Mouse (Mus musculus): ENCODE results near the gene Tgfbr3. TPM values are rescaled to one million over a fixed set of nuclear protein-coding genes. Genes with fewer than 3 reads are reported as not detected.
"Not testable (repeated sequence)": the region's sequence is repeated elsewhere in the genome, so short reads cannot be mapped to it uniquely, and the experiment has no call there.

Gene Tgfbr3
- total RNA-seq, 2 experiments from 2014 or later: 37.3 to 42.6 TPM

DNA sequence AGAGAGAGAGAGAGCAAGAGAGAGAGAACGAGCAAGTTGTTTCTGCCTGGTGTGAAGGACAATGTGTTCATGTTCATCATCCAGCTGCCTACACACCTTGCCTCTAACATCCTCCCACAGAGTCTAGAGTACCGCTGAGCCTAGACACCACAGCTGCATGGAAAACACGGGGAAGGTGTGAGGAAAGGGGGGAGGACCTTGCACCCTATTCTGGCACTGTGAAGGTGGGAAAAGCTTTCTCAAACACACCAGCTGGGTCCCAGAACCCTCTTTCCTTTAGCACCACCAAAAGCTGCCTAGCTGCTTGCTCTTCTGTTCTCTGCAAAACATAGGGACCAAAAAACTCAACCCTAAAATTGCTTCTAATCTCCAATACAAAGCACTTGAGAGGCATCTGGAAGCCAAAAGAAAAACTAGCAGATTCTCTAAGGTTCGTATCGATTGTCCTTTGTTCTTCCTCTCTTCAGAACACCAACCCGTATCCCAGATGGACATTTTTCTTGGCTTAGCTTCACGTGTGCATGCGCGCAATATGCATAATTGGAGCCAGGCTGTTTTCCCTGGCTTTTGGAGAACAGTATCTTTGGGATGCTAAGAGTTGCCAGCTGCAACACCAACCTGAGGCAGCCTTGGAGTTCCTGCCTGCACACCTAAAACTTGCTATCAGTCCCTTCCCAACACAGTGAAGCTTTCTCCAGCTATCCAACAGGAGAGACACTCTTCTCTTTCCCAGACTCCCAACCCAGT lies 6.7 kb downstream of the Tgfbr3 start:
- DNase-seq: no peak

DNA sequence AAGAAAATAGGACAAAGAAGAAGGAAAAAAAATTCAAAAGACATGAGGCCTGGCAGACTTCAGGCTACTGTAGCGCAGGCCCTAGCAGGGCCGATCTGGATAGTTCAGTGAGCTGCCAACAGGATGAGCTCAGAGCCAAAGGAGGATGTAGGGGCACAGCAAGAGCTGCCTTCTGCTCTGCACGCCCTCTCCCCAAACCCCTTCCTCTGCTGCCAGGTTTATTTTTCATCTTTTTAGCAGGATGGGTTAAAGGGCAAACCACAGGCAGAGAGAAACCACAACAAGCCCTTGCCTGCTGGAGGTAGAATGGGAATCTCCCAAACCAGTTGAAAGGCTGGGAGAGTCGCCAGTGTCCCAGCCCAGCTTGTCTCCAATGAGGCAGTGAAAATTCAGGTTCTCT lies 10.2 kb downstream of the Tgfbr3 start:
- DNase-seq: no peak

DNA sequence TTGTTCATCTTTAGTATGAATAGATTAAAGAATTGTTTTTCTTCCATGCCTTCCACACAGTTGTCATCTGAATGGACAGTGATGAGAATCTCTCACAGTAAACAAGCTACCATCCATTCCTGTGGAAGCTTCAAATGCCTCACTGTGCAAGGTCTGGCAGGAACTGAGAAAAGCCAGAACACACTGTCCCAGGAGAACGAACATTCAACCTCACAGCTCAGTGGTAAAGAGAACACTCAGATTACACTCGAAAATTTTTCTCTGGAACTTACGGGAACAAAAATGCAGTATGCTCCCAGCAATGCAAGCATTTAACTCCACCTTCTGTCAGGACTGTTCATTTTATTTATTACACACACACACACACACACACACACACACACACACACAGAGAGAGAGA lies 13.2 kb downstream of the Tgfbr3 start:
- no peak for DNase-seq

DNA sequence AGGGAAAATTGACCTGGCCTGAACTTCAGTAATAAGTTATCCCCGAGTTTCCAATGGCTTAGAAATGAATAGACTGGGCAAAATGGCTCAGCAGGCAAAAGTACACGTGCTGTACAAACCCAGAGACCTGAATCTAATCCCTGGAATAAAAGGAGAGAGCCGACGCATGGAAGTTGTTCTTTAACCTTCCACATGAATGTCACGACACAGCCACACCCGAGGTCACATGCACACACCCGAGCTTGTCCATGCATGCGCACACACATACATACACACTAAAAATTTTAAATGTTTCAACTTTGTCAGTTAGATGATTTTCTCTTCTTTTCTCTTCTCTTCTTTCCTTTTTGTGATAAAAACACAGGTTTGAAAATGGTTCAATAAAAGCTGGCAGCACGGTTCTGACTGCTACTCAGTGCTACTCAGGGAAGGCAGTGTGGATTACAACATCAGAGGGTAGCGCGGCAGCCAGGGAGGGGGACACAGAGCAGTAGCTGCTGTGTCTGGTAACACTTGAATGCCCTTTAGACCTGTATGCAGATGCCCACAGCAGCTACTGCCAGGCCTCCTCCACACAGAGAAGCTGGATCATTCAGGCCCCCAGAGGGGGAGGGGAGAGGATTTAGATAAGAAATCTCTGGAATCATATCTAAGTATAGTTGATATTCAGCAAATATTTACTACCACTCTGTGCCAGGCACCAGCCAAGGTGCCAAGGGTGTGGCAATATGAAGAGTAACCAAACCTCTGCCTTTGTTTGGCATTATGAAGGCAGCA lies 17.0 kb downstream of the Tgfbr3 start:
- DNase-seq: no peak

DNA sequence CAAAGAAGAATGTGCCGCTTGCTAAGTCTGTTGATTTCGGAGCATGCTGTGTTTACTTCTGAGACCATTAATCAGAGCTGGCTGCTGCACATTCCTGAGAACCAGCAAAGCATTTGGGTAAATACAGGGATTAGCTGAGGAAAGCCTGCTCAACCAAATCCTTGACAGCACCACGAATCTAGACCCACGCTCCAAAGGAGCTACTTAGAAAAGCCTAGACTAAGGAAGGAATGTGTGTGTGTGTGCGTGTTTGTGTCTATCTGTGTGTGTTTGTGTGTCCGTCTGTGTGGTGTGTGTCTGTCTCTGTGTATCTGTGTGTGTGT lies 20.5 kb downstream of the Tgfbr3 start:
- DNase-seq: no peak

DNA sequence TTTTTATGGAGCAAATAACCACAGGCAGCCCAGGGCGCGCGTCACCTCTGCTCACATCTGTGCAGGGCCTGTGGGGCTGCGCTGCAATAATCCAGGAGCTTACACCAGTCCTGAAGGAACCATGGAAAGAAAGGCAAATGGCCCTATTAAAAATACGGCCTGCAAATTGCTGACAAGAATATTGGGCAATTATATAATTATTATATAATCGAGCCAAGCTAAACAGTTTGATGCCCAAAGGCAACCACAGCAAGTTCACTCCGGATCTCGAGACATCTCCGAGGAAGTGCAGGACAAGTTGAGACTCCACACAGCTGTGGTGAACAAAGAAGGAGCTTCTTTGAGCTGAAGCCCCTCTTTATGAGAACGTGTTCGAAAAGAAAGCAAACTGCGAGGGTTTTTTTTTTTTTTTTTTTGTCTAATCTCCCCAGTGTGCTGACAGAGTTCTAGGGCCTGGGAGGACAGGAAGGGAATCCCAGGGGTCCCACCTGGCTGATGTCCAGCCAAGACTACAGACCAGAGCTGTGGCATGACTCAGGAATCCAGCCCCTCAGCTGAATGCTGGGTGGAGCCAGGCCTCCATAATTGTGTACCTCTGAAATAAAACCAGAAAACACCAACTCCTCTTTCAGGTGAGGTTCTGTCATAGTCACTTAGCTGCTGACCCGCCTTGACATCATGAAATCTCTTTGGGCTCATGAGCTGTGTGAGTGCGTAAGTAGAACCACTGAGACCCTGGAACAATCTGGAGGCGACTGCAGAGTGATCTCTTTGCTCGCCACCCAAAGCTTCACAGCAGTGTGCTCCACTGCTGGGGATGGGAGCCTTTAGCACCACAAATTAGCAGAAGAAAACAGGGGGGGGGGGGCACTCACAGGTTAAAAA lies 21.1 kb downstream of the Tgfbr3 start:
- peak; percentile 37 for DNase-seq

DNA sequence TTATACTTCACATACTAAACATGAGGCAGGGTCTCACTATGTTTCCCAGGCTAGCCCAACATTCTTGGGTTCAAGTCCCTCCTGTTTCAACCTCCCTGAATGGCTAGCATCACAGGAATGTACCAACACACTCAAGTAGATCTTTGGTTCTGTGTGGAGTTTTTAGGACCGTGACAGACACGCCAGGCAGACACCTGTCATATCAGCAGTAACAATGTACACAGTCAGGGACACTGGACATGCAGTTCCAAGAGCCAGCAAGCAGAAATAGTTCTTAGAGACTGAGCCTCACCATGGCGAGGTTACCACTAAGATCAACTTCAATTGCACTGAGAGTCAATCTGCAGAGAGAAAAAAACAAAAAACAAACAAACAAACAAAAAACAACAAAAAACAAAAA lies 22.9 kb downstream of the Tgfbr3 start:
- DNase-seq: no peak

DNA sequence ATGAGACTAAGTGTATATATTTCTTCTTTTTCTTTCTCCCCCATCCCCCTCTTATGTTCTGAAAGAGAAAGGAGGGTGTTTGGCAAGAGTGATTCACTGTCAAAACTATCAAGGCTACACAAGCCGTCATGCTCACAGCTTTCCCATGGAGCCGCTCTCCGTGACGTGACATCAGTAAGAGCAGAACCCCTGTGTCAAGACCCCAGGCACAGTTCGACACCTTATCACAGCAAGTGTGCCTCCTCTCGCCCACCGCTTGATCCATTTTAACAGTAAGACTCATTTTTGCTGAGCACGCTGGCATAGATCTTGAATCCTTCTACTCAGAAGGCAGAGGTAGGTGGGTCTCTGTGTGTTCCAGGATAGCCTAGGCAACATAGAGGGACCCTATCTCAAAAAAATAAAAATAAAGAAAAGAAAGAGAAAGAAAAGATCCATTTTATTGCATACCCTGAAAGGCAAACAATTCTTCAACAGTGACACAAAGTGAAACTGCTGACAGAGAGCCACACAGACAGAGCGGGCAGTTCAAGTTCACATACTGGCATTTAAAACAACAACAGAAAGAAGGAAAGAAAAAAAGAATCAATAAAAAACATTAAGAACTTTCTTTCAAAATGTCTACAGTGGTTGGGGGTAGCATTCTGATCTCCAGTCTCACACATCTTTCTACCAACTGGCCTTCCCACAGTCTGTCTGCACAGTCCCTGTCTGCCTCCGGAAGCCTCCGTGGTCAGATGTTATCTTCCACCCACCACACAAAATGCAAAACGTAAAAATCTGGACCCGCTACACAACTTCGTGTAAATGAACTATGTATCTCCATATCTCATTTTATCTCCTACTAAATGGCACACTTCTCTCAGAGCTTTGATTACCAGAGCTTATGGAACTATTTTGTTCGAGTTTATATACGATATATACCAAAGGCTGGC lies 24.7 kb downstream of the Tgfbr3 start:
- DNase-seq: no peak

DNA sequence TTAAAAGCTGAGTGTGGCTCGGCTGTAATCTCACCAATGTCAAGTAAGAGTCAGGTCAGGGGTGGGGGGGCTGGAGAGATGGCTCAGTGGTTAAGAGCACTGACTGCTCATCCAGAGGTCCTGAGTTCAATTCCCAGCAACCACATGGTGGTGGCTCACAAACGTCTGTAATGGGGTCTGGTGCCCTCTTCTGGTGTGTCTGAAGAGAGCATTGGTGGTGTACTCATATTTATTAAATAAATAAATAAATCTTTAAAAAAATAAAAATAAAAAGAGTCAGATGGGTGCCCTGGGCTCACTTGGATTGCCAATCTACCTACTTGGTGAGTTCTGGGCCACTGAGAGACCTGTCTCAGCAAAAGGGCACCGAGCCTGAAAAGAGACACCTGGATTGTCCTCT lies 25.6 kb downstream of the Tgfbr3 start:
- no peak for DNase-seq

DNA sequence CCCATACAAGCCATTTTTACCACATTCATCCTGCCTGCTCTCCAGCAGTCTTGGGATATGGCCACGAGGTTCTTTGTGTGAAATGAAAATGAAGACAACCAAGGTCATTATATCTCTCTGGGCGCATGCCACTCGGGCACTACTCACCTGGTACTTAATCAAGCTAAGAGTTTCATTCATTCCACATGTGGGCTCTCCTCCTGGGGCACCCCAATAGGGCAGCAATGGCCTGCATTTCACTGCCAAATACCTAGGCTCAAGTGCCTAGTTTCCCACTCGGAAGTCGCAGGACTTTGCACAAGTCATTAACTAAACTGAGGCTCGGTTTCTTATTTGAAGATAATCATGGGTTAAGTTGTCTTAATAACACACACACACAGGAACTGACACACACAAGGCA lies 27.5 kb downstream of the Tgfbr3 start:
- DNase-seq: no peak

DNA sequence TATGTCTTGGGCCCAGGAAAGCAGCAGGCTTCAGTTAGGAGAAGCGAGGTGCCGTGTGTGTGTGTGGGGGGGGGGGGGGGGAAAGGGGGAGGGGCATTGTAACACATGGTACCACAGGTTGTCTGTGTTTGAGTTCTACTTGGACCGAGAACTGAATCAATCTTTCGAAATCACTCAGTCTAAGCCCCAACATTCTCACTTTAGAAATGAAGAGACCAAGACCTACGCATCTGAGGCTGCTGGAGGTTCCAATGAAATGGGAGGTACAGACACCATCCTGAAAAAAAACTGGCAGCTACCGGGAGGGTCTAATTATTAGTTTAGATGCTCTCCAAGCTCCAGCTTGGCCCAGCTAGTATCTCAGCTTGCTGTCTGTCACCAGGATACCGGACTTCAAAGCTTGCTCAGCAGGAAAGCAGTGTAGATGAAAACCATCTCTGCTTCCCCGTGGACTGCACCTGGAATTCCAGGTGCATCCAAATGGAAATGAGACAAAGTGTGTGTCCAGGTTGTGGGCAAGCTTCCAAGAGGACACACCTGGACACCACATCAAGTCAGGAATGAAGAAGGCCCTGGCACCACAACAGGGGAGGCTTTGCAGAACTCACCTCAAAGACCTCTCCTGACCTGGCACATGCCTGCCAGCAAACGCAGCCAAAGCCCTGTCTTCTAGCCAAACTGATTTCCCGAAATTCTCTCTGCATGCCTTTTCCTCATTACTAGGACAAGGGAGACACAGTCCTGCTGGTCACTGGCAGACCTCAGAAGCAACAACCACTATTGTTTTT lies 28.5 kb downstream of the Tgfbr3 start:
- DNase-seq: no peak

DNA sequence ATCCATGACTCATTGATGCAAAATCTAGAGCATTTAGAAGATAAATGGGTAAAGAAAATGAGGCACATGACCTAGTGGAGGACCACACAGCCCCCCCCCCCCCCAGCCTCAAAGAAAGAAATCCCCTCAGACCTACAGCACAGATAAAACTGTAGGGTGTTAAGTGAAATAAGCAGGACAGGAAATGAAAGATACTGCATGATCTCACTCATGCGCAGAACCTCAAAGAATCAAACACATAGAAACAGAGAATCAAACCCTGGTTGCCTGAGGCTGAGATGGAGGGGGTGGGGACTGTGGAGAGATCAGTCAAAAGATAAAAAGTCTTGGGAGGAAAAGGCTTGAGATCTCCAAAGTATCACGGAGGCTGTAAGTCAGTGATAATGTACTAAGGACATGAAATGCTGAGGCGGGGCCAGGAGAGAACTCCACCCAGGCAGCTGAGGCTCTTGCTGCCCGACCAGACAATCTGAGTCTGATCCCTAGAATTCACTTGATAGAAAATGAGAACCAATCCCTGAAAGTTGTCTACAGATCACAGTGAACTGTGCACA lies 29.9 kb downstream of the Tgfbr3 start:
- DNase-seq: no peak

DNA sequence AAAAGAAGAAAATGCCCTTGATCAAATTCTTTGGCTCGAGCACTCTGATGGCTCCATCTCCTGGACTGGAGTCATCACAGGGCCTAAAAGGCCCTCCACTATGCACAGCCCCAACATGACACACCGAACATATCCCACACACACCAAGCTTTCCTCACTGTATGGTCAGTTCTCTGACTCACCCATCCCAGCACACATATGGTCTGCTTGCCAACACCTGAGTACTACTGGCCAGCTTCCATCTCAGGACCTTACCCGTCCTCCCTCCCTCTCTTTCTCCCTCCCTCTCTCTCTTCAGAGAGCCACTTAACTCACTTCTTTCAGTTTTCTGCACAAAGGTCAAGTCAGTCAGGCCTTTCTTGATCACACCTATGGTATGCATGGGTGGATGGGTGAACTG lies 36.0 kb downstream of the Tgfbr3 start:
- no peak for DNase-seq

DNA sequence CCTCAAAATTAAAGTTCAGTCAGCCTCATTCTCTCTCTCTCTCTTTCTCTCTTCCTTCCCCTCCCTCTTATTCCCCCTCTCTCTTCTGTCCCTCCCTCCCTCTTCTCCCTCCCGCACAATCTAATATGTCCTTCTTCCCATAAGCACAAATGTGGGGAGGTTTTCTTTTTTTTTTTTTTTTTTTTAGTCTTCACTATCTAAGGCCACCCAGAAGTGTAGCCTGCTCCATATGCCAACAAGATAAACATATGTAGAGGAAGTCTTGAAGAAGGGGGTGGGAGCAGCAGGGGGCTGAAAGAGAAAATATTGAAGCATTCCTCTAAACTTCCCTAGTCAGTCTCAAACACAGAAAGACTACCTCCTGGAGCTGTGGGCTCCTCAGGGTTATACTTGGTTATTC lies 37.0 kb downstream of the Tgfbr3 start:
- no peak for DNase-seq

DNA sequence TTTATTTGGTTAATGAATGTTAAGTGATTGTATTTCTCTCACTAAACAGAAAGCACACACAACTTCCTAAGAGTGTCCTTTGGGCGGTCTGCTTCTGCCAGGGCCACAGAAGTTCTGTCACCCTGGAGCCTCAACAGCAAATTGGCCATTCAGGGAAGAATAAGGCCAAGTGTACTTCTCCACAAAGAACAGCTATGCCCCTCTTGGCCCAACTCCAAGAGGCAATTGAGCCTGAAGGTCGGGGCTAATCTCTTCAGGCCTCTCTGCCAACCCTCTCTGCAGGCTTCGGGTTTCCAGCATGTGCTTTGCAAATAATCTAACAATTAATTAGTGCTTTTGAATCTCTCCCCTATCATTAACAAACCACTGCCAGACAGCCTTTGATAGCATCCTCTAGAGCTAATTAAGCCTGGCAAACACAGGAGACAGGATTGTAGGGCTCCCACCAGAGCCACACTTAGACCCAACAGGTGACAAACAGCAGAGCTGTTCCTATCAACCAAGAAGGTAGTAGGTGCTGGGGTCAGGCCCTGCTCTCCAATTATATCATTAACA lies 37.6 kb downstream of the Tgfbr3 start:
- DNase-seq: peak; percentile 23

DNA sequence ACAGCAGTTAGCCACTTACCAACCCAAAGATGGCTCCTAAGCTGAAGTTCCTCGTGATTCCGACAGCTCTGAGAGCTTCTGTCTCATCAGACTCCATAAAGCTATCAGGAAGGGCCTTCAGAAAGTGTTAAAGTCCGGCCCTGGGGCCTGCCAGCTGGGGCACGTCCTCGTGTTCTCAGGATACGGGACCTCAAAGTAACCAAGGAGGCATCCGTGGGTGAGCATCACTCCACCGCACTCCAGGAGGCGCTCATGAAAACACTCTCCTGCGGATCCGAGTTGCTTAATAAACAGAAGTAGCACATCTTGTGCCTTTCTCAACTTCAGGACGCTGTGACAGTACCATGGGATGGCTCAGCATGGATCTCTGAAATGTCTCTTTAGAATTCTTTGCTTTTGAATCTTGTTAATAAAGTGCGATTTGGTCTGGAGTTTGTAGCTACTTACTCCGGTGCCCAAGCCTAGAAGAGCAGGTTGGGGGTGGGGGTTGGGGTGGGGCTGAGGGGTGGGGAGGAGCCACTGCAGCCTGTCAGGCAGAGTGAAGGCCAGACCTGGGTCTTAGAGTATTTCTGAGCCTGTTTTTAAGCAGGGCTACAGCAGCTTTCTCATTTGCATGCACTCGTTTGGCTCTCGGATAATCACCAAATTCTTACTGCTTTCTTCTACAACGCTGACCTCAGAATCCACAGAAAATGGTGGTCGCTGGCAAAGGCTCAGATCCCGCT lies 38.7 kb downstream of the Tgfbr3 start:
- no peak for DNase-seq

DNA sequence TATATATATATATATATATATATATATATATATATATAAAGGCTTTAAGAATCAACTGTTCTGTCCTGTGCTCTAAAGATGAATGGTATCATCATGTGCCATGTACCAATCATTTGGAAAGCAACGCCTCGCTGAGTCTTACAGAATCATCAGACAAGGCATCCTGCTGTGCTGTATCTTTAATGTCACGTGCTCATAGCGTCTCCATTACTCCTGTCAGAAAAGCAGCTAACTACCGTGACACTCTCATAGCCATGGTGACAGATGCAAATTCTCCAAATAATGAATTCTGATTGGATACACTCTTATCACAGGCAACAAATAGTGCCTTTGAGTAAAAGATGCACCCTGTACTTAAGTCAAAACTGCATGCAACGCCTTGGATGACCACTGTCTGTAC lies 40.7 kb downstream of the Tgfbr3 start:
- DNase-seq: no peak

DNA sequence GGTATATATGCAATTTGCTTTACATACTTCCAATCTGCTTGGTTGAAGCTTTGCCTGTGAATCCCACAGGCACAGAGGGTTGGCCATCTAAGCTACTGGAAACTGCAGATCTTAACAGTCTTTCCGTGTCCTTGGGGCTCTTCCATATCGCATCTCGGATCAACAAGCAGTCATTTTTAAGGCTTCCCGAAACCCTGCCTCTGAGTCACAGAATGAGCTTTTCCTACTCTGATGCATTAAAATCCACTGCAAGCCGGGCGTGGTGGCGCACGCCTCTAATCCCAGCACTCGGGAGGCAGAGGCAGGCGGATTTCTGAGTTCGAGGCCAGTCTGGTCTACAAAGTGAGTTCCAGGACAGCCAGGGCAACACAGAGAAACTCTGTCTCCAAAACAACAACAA lies 41.1 kb downstream of the Tgfbr3 start:
- not testable (repeated sequence) for DNase-seq

DNA sequence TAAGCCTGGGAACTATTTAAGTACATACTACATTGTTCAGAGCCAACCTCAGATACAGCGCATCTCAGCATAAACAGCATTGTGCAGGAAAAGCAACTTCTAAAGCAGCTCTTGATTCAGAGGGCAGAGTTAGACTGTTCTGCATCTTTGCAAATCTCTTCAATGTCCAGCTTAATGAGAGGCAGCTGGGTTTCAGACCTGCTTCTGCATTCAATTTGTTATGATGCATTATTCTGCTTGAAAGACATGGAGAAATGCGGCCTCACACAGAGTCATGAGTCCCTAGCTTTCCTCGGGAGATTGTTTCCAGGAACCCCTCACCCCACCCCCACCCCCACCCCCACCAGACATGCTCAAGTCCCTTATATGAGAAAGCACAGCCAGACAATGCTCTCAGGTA lies 41.6 kb downstream of the Tgfbr3 start:
- DNase-seq: no peak

DNA sequence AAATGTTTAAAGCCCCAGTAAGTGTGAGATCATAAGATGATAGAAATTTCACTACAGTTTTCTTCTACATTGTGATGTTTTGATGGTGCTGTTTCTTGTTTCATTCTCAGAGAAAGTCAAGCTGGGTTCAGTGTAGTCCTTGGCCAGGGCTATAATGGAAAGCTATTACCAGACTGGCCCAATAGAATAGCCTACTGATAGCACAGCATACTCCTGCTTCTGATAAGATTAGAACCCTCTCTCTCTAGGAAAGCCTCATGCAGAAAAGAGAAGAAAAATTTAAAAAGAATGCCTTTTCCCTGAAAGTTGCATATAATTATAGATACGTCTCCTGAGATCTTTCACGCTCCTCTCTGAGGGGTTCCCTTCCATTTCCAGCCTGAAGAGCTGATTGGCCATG lies 46.0 kb downstream of the Tgfbr3 start:
- DNase-seq: no peak

All from gastrocnemius, postnatal 10 days (tissue).